Mouse (Mus musculus) kidney, adult 2 months (tissue): ENCODE data around the gene Rsrc1.

ENCODE experiments used
- CTCF ChIP-seq: fragments of 200-500 bp; conservative IDR thresholded peaks from 2 replicates; pipeline ENCODE4 v1.5.1; 2011; ENCODE audit warnings: low read depth, mild to moderate bottlenecking, control low read depth, low read length, moderate library complexity, mixed read lengths; ENCODE audit not compliant: insufficient read depth, insufficient read length
- POLR2A ChIP-seq: fragments of 200-500 bp; IDR thresholded peaks from one replicate; pipeline ENCODE4 v1.6.1; 2011; ENCODE audit warnings: low read depth, low read length, control low read depth

DNA sequence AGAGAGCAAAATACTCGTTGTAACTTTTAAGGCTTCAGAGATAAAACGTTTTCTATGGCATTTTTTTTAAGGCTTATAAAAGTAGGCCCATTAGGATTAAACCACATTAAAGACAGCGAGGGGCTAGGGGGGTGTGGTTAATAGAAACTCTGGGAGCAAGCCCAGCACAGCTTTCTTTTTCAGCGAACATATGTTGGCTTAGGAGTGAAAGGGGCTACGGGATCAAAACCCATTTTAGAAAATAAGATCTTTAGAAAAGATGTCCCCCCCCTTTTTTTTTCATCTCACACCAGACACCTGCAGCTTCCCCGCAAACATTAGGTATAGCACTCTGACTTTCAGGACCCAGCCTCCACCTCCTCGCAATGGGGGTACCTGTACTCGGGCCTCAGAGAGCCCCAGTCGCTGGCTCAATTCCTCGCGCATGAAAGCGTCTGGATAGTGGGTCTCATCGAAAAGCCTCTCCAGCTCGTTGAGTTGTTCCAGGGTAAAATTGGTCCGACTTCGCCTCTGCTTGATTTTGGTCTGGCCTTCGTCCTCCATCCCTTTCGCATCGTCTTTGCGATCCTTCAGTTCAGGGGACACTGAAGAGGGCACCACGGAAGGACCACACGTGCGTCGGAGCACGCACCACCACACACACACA, 3.3 kb upstream of the Rsrc1 start:
- TF ChIP-seq CTCF = no peak
- no peak for TF ChIP-seq POLR2A
